Mouse (Mus musculus): Measurements from ENCODE around the gene Dnajc3. TPM values are rescaled to one million over a fixed set of nuclear protein-coding genes. Genes with fewer than 3 reads are reported as not detected.

The Dnajc3 gene
- polyA plus RNA-seq, 1 experiment from 2014 or later = 49.5 TPM

DNA sequence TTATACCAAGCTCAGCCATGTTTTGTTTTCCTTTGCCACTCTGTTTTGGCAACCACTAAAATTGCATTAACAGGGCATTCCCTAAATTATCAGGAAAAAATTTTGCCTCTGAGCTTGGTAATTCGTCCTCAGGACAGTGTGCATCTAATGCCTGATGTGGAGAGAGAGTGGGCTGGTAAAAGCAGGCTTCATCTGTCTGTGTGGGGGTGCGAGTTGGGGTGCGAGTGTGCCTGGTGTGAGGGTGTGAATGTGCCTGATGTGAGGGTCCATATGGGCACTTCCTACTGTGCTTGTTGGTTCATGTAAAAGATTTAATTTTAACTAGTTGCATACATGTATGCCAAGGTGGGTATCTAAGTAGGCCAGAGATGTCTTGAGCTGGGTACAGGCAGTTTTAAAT lies 34.4 kb upstream of the Dnajc3 start:
- H3K36me3 ChIP-seq (ENCODE audit: control insufficient read depth, insufficient read depth, low read length) = no peaks in the 10 kb centered on the region
- H3K27me3 ChIP-seq (ENCODE audit: control insufficient read depth, insufficient read depth, low read length) = no peaks in the 10 kb centered on the region
- ATAC-seq (ENCODE audit: low FRiP score, low TSS enrichment) = no peak
- DNase-seq (ENCODE audit: low spot score) = no peak
- no peak overlapping the region for H3K27ac ChIP-seq (replicated peaks)
- H3K4me1 ChIP-seq (replicated peaks; ENCODE audit: control insufficient read depth, insufficient read depth) = no peaks in the 10 kb centered on the region
- H3K9me3 ChIP-seq (ENCODE audit: control insufficient read depth, low read length) = no peaks in the 10 kb centered on the region
- H3K9ac ChIP-seq (ENCODE audit: low read length) = no peak overlapping the region
- no peak overlapping the region for H3K4me2 ChIP-seq (replicated peaks; ENCODE audit: low read depth)
- WGBS = 83% methylated on average over 3 of the region's 3 CpGs
- TF ChIP-seq EP300 (optimal IDR thresholded peaks at IDR 0.05) (no peak), CTCF (IDR thresholded peaks at IDR 0.05; ENCODE audit: low read depth) (no peak)
- no peak overlapping the region for H3K4me3 ChIP-seq (ENCODE audit: low read depth, low read length)

DNA sequence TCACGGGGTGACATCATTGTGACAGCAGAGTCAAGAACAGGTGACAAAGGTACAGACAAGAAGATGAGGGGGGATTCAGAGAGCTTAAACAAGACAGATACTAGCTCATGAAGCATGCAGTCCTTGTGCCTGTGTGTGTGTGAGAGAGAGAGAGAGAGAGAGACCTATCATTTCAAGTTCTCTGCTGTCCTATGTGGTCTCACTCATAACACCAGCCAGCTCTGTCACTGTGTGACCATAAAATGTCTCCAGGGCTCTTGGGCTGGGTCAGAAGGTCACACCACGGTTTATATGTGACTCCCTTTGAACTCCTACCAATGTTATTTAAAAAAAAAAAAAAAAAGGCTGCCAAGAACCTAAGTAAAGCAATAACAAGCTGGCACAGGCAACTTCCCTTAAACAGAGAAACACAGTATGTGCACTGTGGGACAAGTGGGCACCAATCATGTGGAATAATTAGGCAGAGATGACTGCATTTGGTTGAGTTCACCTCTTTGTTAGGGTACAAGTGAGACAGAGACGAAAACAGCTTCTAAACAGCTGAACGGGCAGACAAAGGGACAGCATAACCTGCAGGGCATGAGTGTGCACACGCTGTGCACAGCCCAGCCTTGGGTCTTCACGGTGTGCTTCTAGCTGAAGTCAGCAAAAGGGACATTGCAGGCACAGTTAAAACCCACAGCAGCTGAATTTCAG lies 33.8 kb upstream of the Dnajc3 start:
- H3K27me3 ChIP-seq (ENCODE audit: control insufficient read depth, insufficient read depth, low read length) = no peaks in the 10 kb centered on the region
- no peak for ATAC-seq (ENCODE audit: low FRiP score, low TSS enrichment)
- H3K4me2 ChIP-seq (replicated peaks; ENCODE audit: low read depth) = no peak overlapping the region
- H3K36me3 ChIP-seq (ENCODE audit: control insufficient read depth, insufficient read depth, low read length) = no peaks in the 10 kb centered on the region
- TF ChIP-seq EP300 (optimal IDR thresholded peaks at IDR 0.05) (no peak), CTCF (IDR thresholded peaks at IDR 0.05; ENCODE audit: low read depth) (no peak)
- H3K4me3 ChIP-seq (ENCODE audit: low read depth, low read length) = no peak overlapping the region
- no peak for DNase-seq (ENCODE audit: low spot score)
- WGBS = 63% methylated on average over 6 of the region's 6 CpGs
- no peaks in the 10 kb centered on the region for H3K9me3 ChIP-seq (ENCODE audit: control insufficient read depth, low read length)
- H3K9ac ChIP-seq (ENCODE audit: low read length) = no peak overlapping the region
- H3K27ac ChIP-seq (replicated peaks) = no peak overlapping the region
- H3K4me1 ChIP-seq (replicated peaks; ENCODE audit: control insufficient read depth, insufficient read depth) = no peaks in the 10 kb centered on the region

DNA sequence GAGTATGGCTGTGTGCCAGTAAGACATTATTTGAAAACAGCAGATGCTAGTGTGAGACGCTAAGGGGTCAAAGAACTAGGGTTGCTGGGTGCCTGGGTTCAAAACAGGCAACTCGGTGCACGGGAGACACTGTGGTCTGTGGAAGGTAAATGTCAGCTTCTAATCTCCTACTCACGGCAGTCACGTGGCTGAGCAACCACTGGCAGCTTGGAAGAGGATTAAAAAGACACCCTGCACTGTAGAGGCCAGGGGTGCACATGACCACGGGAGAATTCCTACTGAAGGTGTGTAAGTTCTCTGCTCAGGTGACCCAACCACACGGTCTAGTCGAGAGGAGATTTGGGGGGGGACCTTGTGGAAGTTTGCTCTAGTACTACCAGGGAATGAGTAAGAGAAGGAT lies 30.2 kb upstream of the Dnajc3 start:
- WGBS = 55% methylated on average over 8 of the region's 8 CpGs
- TF ChIP-seq EP300 (optimal IDR thresholded peaks at IDR 0.05) (no peak), CTCF (IDR thresholded peaks at IDR 0.05; ENCODE audit: low read depth) (no peak)

DNA sequence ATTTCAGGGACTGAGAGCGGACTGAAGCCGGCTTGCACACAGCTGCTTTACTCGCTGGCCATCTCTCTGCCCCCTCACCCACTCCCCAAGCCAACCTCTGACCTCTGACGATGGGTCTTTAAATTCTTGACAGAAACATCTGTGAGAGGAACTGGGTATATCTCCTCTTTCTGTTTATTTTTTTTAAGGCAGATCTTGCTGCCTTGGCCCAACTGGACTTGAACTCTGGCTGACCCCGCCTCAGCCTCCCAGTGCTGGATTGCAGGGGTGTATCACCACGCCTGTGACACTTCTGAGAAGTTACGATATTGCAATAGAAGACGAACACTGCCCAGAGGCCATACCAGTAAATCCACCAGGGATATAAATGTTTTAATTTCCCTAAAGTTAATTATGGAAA lies 27.9 kb upstream of the Dnajc3 start:
- WGBS = 49% methylated on average over 8 of the region's 8 CpGs
- H3K4me2 ChIP-seq (replicated peaks; ENCODE audit: low read depth) = no peak overlapping the region
- no peaks in the 10 kb centered on the region for H3K27me3 ChIP-seq (ENCODE audit: control insufficient read depth, insufficient read depth, low read length)
- no peak overlapping the region for H3K9ac ChIP-seq (ENCODE audit: low read length)
- no peaks in the 10 kb centered on the region for H3K9me3 ChIP-seq (ENCODE audit: control insufficient read depth, low read length)
- peak; percentile 28; the same call in 1 of the 2 replicates for ATAC-seq (ENCODE audit: low FRiP score, low TSS enrichment)
- no peak for TF ChIP-seq CTCF (IDR thresholded peaks at IDR 0.05; ENCODE audit: low read depth)
- no peak for TF ChIP-seq EP300 (optimal IDR thresholded peaks at IDR 0.05)
- no peaks in the 10 kb centered on the region for H3K36me3 ChIP-seq (ENCODE audit: control insufficient read depth, insufficient read depth, low read length)
- no peak for DNase-seq (ENCODE audit: low spot score)
- H3K27ac ChIP-seq (replicated peaks) = 0 out of 2 replicates have a peak overlapping the region, but pooled peaks have one; percentile 74
- no peak overlapping the region for H3K4me3 ChIP-seq (ENCODE audit: low read depth, low read length)
- no peaks in the 10 kb centered on the region for H3K4me1 ChIP-seq (replicated peaks; ENCODE audit: control insufficient read depth, insufficient read depth)

More for the DNA sequence above, 30.2 kb upstream of the Dnajc3 start:
- Histone ChIP-seq H3K27ac (replicated peaks) (no peak overlapping the region), H3K27me3 (ENCODE audit: control insufficient read depth, insufficient read depth, low read length) (no peaks in the 10 kb centered on the region), H3K9ac (ENCODE audit: low read length) (no peak overlapping the region), H3K9me3 (ENCODE audit: control insufficient read depth, low read length) (no peaks in the 10 kb centered on the region), H3K36me3 (ENCODE audit: control insufficient read depth, insufficient read depth, low read length) (no peaks in the 10 kb centered on the region), H3K4me3 (ENCODE audit: low read depth, low read length) (no peak overlapping the region), H3K4me1 (replicated peaks; ENCODE audit: control insufficient read depth, insufficient read depth) (no peaks in the 10 kb centered on the region), H3K4me2 (replicated peaks; ENCODE audit: low read depth) (no peak overlapping the region)
- DNase-seq (ENCODE audit: low spot score) (no peak), ATAC-seq (ENCODE audit: low FRiP score, low TSS enrichment) (no peak)

DNA sequence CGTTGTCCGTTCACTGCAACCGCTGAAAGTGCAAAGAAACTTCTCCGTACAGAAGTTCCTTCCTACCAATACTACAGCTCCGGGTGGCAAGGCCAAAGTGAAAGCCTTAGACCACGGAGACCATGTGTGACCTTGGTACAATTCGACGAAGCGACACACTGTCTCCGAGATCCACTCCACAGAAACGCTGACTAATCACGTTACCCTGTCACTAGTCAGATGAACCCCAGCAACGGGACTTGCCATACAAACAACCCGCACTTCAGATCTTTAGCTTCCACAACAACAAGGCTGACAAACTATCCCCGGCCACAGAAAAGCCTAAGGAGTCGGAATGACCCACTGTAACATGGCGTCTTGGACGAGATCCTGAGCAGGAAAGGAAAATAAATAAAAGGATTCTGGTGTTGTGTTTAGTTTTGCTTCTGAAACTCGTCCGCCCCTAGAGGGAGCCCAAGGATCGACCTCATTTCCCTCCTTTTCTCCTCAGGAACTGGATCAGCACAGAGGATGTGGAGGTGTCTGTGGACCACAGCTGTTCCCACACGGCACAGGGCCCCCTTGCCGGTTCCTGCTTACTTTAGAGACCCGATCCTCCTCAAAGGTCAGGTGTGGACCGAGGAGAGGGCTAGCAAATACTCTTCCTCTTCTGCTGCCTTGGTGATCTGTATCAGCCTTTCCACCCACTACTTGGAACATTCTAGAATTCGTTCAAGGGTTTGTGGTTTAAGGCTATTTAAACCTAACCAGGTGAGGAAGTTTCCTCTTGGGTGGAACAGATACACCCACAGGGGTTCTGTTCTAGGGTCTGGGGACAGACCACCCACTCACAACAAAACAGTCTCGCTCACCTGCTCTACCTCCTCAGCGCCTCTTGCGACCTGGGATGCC lies 27.2 kb upstream of the Dnajc3 start:
- H3K27ac ChIP-seq (replicated peaks) = peak overlapping the region; percentile 74; the same call in 1 of the 2 replicates
- no peaks in the 10 kb centered on the region for H3K36me3 ChIP-seq (ENCODE audit: control insufficient read depth, insufficient read depth, low read length)
- H3K4me2 ChIP-seq (replicated peaks; ENCODE audit: low read depth) = peak overlapping the region; percentile 35; the same call in 1 of the 2 replicates
- 50% methylated on average over 29 of the region's 29 CpGs for WGBS
- H3K4me1 ChIP-seq (replicated peaks; ENCODE audit: control insufficient read depth, insufficient read depth) = no peaks in the 10 kb centered on the region
- TF ChIP-seq CTCF (IDR thresholded peaks at IDR 0.05; ENCODE audit: low read depth) (peak; percentile 87), EP300 (optimal IDR thresholded peaks at IDR 0.05) (no peak)
- no peaks in the 10 kb centered on the region for H3K9me3 ChIP-seq (ENCODE audit: control insufficient read depth, low read length)
- ATAC-seq (ENCODE audit: low FRiP score, low TSS enrichment) (peak; percentile 70), DNase-seq (ENCODE audit: low spot score) (peak; percentile 81)
- H3K9ac ChIP-seq (ENCODE audit: low read length) = no peak overlapping the region; the same call in 1 of the 2 replicates
- H3K4me3 ChIP-seq (ENCODE audit: low read depth, low read length) = no peak overlapping the region; the same call in 1 of the 2 replicates
- no peaks in the 10 kb centered on the region for H3K27me3 ChIP-seq (ENCODE audit: control insufficient read depth, insufficient read depth, low read length)

All from stomach, postnatal 0 days (tissue).